Mouse (Mus musculus) G1E (cell line): Measurements from ENCODE around the gene Hoxb2.

Experiments used
- CTCF ChIP-seq: IDR thresholded peaks from 2 replicates; pipeline ENCODE4 v1.5.1; 2012; ENCODE audit warnings: low read depth, low read length, inconsistent platforms, mixed read lengths
- GATA1 ChIP-seq: IDR thresholded peaks from 2 replicates; pipeline ENCODE4 v1.6.1; 2012; ENCODE audit warnings: borderline replicate concordance, low read length, inconsistent platforms, mixed read lengths
- POLR2AphosphoS5 ChIP-seq: IDR thresholded peaks from 2 replicates; pipeline ENCODE4 v1.6.1; 2012; ENCODE audit warnings: low read depth, low read length, inconsistent platforms; ENCODE audit not compliant: insufficient replicate concordance

GRCm38 (mm10) chr11:96308763-96309162 lies 41.6 kb upstream of the Hoxb2 start:
- no peak for TF ChIP-seq CTCF
- no peak for TF ChIP-seq GATA1
- no peak for TF ChIP-seq POLR2AphosphoS5
